Mouse (Mus musculus) stomach, postnatal 0 days (tissue): ENCODE measurements at regions not wholly inside any gene's neighbourhood (a gene's known extent, or its start where the extent isn't known, plus 50 kb on each side); places are given as distances from the start of the nearest gene placed in this dataset.

Experiments used
- CTCF ChIP-seq: IDR thresholded peaks from 2 replicates; pipeline ENCODE4 v1.5.1; 2016; ENCODE audit warnings: antibody characterized with exemption, low read depth, mild to moderate bottlenecking, moderate library complexity
- EP300 ChIP-seq: optimal IDR thresholded peaks from 2 replicates; pipeline ENCODE3; 2016; ENCODE audit warnings: antibody characterized with exemption

DNA sequence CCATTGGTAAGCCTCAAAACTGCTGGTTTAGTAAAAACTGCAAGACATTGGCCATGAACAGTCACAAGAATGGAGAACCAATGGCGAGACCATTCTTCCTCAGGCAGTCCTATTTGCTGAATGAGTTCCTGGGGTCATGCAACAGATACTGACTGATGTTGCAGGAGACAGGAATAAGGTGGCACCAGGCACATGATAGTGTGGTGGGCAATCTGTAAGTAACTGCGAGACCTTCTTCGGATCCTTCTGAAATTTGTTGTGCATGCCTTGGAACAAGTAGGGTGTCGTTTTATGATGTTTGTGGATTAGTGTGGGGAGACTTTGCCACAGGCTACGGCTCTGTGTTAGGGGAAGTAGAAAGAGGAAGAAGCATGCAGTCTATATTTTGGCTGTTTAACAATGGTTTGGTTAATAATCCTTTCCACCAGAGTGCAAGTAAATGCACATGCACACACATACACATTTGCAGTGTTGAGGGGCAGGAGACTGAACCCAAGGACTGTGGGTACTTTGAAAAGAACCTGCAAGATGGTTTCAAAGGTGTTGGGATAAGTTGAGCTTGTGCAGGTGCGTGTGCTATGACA lies 194.9 kb downstream of the Mex3b start:
- TF ChIP-seq CTCF (no peak), EP300 (no peak)
